Mouse (Mus musculus): Measurements from ENCODE around the gene Ngfr.
"Not testable (repeated sequence)": the region's sequence is repeated elsewhere in the genome, so short reads cannot be mapped to it uniquely, and the experiment has no call there.

The Ngfr gene

DNA sequence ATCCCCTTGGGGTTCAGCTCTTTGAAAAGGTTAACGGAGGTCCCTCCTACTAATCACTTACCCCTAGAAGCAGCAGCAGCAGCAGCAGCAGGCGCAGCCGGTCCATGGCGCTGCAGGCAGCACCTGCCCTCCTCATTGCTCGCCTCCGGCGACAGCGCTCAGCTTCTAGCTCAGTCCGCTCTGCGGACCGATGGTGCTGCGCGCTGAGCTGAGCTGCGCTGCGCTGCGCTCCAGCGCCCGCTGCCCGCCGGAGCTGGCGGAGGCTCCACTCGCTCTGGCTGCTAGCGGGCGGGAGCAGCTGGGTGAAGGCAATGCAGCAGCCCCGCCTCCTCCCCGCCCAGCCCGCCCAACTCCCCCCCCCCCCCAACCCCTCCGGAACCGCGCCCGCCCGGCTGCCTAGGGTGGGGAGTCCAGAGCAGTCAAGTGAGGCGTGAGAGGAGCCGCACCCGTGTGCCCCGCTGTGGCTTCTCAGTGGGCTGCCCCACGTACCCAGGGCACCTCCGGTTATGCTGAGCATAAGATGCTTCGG is at the start of gene Ngfr:
TSS of gene Ngfr (minus strand) at position 313 of the 529 bp plus-strand sequence.
- in situ Hi-C loops (cut with MboI, MseI) = no loop called here

DNA sequence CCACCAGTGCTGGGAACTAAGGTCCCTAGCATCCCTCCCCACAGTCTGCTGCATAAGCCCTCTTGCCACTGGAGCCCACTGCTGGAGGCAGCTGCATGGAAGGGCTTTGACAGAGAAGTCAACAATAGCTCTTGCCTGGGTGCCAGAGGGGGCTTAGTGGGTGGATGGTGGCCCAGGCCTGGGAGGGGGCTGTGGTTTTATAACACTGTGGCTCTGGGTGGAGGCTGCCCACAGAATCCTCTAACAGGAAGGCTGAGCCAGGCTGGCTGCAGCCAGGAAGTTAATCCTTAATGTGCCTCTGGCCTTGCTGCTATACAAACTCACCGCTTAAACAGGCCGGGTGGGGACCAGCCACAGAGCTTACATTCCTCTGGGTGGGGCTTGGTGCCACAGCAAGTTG is 47.5 kb upstream of the Ngfr start:
- in situ Hi-C loops (cut with MboI, MseI) = no loop called here

GRCm38 (mm10) chr11:95633512-95634000 is 46.0 kb upstream of the Ngfr start:
- in situ Hi-C loops (cut with MboI, MseI) = no loop called here

DNA sequence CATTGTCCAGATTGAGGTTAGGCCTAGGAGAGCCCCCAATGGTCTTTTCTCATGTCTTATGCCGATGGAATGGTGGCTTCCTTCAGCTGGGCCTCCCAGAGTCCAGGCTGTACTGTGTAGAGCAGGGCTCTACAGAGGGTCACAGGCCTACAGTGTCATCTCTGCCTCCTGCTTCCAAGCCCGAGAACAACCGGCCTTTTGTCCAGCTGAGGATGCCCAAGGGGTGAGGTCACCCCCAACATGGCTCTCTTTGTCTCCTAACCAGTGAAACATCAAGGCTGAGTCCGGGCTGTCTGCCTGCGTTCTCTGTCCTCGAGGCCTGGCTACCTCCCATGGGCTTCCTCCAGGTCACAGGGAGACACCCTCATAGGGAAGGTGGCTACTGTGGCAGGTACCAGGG is 44.9 kb upstream of the Ngfr start:
- in situ Hi-C loops (cut with MboI, MseI) = no loop called here

DNA sequence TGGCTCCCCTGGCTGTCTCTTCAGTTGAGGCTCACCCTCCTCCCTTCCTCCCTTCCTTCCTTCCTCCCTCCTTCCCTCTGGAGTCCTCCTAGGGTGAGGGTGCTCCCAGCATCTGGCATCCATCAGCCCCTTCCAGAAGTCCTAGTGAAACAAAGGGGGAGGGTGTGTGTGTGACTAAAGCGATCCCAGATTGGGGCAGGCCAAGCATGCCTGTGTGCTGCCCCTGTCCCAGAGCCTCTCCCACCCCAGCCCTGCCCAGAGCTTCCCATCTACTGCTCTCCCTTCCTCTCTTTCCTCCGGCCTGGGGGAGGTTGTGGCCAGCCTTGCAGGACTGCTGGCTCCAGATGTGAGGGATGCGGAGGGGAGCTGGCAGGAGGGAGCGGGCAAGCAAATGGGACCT is 43.8 kb upstream of the Ngfr start:
- in situ Hi-C loops (cut with MboI, MseI) = no loop called here

- in situ Hi-C loops (cut with MboI, MseI) = no loop called here
Measured at GRCm38 (mm10) chr11:95630558-95630957, 43.0 kb upstream of the Ngfr start.

GRCm38 (mm10) chr11:95622426-95622825 is 34.9 kb upstream of the Ngfr start:
- in situ Hi-C loops (cut with MboI, MseI) = no loop called here

- in situ Hi-C loops (cut with MboI, MseI) = no loop called here
Measured at GRCm38 (mm10) chr11:95621541-95622130, 34.1 kb upstream of the Ngfr start.

DNA sequence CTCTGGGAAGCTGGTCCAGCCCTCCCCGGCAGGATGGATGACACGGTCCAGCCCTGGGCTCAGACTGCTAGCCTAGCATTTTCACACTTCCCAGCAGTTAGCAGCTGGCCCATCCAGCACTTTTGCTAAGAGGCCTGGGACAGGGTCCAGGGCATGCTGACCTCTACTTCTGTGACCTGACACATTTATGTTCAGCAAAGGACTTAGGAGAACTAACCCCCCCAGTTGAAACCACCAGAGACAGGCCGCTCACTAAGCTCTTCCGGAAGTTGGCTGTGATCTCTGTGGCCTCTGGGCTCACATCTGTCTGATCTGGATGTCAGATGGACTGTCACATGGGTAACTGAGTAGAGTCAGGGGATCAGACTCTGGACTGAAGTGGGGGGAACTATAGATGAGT is 33.5 kb upstream of the Ngfr start:
- in situ Hi-C loops (cut with MboI, MseI) = no loop called here

DNA sequence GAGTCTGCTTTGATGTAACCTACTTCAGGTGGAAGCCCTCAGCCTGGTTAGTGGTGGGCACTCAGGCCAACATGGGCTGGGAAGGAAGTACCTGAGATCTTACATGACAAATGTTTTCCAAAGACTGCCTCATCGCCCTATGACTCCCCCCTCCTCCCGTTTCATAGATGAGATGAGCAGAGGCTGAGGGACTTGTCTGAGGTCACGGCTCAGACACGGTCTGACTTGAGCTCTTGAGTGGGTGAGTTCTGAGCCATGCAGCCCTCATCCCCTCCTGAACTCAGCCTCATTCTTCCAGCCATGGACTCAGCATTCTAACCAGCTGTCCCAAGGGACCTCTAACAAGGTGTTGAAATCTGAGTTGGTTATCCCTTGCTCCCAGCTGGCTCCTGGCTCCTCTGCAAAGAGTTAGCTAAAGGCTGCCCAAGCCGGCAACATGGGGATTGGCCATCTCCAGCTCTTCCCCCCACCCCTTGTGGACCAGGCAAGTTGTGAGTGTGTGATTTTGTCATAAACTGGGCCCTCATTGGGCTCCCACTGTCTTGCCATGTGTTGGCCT is 32.4 kb upstream of the Ngfr start:
- in situ Hi-C loops (cut with MboI, MseI) = no loop called here

DNA sequence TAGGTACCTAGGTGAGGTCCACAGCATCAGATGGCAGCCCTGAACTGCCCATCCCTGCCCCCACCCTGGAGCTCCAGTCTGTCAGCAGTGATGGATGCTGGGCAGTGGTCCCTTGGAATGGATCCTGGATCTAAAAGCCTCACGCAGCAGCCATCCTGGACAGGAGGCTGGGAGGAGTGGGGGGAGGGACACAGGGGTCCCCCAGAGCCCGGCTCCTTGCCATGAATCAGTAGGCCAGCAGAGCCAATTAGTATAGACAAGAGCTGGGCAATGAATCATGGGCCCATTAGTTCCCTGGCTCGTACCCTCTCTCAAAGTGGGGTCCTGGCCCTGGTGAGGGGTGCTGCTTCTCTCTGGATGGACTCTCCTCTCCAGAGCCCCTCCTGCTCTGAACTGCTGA is 31.5 kb upstream of the Ngfr start:
- in situ Hi-C loops (cut with MboI, MseI) = no loop called here

DNA sequence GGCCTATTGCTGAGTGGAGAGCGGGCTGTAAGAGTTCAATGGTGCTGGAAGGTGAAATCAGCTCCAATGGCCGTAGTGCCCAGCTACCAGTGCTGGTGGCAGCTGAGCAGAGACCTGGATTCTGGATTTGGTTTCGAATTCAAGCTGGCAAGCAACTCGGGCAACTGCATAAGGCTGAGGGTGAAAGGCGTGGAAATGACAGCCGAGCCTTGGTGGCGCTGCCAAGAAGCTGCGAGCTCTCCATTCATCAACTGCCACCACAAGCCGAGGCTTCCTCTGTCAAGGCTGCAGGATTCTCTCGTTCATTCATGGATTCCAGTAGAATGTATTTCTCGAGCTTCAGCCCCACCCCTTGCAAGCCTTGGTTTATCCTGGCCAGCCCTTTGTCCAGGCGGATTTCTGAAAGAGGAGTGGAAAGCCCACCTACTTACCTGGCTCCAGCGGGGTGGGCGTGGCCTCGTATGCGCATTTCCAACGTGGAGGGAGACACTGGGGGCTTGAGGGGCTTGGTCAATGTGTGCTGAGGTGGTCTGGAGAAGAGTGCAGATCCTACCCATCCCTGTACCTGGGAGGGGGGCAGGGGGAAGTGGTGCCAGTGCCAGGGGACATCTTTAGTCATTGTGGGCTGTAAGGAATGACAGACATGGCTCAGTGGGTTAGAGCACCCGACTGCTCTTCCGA is 30.4 kb upstream of the Ngfr start:
- in situ Hi-C loops (cut with MboI, MseI) = no loop called here

GRCm38 (mm10) chr11:95614739-95615138 is 27.2 kb upstream of the Ngfr start:
- in situ Hi-C loops (cut with MboI, MseI) = no loop called here

- in situ Hi-C loops (cut with MboI, MseI) = no loop called here
Measured at GRCm38 (mm10) chr11:95611283-95611682, 23.7 kb upstream of the Ngfr start.

DNA sequence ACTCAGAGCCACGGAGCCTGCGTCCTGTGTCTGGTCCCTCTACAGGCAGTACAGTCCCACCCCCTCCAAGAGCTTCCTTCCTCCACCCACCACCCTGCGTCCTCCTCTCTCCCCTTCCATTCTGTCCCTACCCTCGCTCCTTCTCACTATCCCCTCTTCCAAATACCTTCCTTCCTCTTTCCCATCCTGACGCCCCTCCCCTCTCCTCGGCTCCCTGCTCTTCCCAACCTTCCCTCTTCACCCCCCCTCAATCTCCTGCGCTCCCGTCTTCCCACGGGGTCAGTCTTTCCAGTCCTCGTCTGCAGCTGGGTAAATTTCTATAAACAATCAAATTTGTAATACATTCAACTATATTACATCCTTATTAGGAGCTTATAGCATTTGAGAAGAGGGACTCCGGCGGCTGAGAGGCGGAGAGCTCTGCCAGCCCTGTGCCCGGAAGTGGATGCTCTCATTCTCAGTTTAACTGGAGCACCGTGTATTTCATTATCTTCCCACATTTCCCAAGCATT is 22.9 kb upstream of the Ngfr start:
- in situ Hi-C loops (cut with MboI, MseI) = no loop called here

DNA sequence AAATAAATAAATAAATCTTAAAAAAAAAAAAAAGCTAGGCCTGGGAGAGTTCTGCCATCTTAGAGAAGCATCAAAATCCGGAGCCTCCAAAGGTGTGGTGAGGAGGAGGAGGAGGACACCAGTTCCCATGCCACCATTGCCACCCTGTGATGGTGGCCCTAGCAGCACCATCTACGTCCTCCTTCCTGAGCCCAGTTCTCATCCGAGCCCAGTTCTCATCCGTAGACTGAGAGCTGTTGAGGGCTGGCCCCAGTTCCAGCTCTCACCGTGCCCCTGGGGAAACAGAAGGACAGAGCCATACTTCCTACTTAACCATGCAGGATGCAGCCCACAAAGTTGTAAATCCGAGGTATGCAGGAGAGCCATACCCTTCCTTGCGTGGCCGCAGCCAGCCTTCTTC is 22.4 kb upstream of the Ngfr start:
- in situ Hi-C loops (cut with MboI, MseI) = no loop called here

GRCm38 (mm10) chr11:95607286-95607685 is 19.8 kb upstream of the Ngfr start:
- in situ Hi-C loops (cut with MboI, MseI) = not testable (repeated sequence)

DNA sequence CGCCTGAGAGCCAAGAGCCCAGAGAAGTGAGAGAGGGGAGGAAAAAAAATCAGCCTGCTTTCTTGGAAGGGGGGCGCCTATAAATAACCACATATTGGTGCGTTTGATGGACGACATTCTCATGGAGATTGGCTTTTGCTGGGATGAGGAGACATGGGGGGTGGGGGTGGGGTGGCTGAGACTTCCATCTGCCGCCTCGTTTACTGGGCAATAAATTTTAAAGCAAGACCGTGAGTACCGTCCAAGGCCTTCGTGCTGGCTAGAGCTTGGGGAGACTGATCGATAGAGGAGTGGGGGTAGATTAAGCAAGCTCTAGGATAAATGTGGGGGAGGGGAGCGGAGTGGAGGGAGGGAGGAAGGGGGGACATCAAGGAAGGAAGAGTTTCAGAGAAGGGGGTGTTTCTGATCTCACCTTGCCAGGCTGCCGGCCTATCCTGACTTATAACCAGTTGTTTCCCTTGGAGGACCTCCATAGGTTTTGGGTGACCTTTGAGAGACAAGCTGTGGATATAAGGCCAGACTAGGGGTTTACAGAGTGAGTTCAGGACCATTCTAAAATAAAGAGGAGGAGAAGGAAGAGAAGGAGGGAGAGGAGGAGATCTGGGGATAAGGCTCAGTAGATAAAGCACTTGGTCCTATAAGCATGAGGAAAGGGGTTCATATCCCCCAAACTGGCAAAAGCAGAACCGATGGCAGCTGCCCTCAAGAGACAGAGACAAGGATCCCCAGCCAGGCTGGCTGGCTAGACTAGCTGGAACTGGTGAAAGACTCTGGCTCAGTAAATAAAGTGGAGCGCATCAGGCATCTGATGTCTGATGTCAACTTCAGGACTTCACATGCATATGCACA is 10.9 kb upstream of the Ngfr start:
- in situ Hi-C loops (cut with MboI, MseI) = no loop called here

- in situ Hi-C loops (cut with MboI, MseI) = no loop called here
Measured at GRCm38 (mm10) chr11:95597741-95598140, 10.2 kb upstream of the Ngfr start.

DNA sequence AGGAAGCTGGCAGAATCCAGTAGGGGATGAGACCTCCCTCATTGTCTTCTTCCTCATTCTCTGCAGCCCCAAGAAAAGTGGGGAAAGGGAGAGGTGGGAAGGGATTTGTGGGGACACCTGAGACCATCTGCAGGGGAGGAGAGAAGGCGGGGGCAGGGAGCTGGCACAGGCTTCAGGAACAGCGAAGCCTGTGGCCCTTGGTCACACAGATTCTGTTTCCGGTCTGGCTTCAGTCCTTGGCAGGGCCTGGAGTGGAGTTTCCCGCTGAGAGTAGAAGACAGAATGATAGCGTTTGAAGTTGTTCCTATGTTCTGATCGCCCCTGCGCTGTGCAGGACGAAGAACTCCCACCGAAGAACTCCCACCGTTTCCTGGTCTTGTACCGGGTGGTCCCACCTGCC is 9.2 kb upstream of the Ngfr start:
- in situ Hi-C loops (cut with MboI, MseI) = no loop called here

DNA sequence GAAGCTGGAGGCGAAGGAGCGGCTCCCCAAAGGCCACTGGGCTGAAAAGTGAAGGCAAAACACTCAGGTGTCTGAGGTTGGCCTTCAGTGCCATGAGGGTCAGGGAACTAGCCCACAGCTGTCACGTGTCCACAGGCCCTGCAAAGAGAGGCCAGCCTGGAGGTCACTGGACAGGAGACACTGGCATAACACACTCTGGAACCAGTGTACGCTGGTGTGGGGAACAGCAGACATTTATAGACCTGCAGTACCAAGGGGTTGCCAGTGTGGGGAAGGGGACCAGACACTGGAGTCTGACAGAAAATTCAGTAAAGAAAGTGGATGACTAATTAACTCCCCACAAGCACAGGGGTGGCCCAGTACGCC is 8.6 kb upstream of the Ngfr start:
- in situ Hi-C loops (cut with MboI, MseI) = no loop called here

Measured in T-helper 17 cell (primary cell).